Mouse (Mus musculus): ENCODE results near the gene Gnaz.

Gene Gnaz

DNA sequence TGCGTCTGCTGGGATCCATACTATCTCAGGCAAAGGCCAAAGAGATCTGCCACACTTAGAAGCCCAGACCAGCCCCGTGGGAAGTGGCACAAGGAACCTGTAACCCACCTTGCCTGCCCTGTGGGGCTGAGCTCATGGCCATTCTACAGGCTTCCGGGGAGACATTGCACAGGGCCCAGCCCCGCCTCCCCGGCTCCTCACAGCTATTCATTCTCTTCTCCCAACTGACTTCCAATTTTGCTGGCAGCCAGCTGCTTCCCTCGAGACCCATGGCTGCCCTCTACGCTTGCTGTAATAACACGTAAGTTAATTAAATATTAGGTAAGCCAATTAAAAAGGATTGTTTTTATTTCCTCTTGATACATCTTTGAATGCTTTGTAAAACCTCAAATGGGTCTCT is 59.5 kb downstream of the Gnaz start:
- in situ Hi-C loops (cut with MboI, MseI): no loop called here

DNA sequence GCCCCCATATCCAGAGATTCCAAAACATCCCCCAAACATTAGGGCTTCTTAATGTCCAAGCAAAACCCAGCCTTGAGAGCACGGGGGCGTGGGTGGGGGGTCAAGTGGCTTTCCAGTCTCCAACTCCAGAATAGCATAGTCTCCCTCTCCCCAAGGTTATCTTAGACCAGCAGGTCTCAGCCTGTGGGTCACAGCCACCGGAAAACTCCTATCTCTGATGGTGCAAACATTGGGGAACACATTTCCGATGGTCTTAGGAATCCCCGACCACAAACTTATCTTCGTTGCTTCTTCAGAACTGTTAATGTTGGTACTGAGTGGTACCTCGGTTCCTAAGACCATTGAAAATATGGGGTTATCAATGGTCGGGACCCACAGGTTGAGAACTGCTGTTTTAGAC is 61.8 kb downstream of the Gnaz start:
- in situ Hi-C loops (cut with MboI, MseI): no loop called here

DNA sequence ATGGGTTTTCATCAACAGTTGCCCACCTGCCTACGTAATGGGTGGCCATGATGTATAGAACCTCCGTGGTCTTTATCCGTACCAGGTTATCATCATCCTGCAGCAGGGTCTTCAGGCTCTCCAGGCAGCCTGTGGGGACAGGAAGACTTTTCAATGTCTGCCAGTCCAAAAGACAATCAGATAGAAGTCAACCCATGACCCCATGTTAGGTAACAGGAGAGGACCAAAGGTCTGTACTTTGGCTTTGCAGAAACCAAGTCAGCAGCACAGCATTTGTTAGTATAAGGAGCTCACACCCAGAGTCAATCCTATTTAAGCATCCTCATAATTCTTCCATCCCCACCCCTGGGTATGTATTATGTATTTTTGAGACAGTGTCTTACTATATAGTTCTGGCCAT is 62.7 kb downstream of the Gnaz start:
- in situ Hi-C loops (cut with MboI, MseI): no loop called here

DNA sequence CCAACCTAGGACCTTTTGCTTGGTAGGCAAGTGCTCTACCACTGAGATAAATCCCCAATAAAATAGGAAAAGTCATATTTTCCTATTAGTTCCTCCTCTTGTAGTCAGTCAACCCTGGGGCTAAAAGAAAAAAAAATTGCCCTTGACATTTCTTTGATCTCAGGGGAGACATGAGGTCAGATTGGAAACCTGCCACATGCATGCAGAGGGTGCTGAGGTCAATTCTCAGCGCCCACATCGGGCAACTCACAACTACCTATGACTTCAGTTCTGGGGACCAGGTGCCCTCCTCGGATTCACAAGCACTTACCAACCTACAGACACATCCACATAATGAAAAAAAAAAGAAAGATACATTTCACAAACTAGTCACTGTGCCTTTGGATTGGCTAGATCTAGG is 63.3 kb downstream of the Gnaz start:
- in situ Hi-C loops (cut with MboI, MseI): no loop called here

DNA sequence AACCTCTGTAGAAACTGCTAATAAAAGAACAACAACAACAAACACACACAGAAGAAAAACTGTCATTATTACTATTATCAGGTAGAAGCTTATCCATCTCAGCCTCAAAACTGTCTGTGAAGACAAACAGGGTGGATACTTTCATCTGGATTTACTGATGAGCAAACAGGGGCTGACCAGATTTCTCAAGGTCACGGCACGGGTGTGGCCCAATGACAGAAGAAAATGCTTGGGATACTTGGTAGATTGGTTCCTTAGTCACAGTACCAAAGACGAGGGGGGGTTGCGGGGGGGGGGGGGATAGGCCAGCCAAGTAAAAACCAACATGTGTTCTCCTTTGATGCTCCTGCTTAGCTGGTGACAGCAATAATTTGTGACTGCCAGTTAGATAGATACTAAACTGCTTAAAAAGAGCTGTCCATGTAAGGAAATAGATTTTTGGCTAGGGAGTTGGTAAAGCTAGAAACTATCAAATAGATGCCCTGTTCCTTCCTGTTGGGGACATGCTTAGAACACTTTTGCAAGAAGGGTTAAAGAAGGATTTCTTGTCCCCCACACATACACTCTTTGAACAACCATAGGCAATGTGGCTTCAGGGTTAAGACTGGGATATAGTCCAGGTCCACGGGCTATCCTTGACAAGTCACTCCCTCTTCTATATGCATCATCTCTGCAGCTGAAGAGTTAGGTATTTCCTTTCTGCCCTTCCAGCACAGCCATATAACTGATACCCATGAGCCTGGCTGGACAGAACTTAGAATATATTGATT is 64.6 kb downstream of the Gnaz start:
- in situ Hi-C loops (cut with MboI, MseI): no loop called here

DNA sequence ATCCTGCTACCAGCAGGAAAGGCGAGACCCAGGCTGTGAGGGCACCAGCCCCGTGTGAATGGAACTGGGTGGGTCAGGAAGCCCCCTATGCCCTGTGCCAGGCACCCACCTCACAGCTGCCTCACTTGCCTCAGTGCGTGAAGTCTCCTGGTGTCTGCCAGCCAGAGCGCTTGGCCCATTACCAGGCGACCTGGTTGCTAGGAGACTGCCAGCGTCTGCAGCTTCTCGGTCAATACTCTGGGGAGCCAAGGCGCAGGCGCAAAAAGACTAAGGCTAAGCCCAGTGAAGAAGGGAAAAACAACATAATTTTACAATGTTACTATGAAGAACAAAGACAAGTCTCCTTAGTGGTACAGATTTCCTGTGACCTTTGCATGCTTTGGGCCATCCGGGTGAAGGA is 65.4 kb downstream of the Gnaz start, which contains the start of gene Rsph14:
Rsph14 (minus strand) TSS at position 192 of the 400 bp plus-strand sequence.
- in situ Hi-C loops (cut with MboI, MseI): no loop called here

DNA sequence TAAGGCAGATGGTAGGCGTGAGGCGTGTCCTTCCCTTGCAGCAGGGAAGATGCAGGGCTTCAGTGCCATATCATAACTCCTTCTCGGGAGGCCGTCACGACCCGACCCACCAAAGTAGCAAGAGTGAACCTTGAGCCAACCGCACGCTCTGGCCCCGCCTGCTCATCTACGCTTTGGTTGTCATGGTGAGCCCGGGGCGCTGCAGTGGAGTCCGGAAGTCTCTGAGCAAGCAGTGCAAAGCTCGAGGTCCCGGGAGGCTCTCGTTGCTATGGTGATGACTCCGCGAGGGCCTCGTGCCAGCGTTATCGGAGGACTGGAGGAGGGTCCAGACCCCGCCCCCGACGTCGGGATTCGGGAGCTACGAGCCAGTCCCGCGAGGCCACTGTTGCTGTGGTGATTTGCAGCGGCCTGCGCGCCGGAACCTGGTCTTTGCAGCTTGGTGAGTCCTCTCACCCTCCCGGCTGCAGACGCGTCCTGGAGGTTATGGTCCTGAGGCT is 70.0 kb downstream of the Gnaz start, which contains the start of gene Rab36:
Rab36 (plus strand) TSS at position 176 of the 497 bp plus-strand sequence.
- in situ Hi-C loops (cut with MboI, MseI): no loop called here

DNA sequence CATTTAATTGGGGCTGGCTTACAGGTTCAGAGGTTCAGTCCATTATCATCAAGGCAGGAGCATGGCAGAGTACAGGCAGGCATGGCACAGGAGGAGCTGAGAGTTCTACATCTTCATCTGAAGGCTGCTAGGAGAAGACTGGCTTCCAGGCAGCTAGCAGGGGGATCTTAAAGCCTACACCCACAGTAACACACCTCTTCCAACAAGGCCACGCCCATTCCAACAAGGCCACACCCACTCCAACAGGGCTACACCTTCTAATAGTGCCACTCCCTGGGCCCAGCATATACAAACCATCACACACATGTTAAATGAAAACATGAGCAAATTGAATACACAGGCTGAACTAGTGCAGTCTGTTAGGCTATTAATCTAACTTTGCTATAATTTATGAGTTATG is 75.1 kb downstream of the Gnaz start:
- in situ Hi-C loops (cut with MboI, MseI): loop anchor here in 1 of 2 experiments (10.0 kb wide), 1 partner anchor 1333 kb away; no protein-coding TSS in a partner anchor

DNA sequence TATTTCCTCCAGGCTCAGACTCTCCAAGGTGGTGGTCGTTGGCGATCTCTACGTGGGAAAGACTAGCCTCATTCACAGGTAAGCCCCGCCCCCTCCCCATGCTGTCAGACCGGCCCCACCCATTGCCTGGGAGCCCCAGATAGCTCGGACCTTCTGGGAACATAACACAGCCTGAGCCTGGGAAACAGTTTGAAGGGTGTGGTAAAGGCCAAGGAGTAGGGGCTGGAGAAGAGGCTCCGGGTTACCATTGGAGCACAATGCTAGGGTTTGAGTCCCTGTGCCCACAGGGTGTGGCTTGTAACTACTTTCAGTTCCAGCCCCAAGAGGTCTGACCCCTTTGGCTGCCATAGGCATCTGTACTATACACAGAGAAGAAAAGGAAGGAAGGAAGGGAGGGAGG is 77.5 kb downstream of the Gnaz start:
- in situ Hi-C loops (cut with MboI, MseI): loop anchor here in 1 of 2 experiments (10.0 kb wide), 1 partner anchor 1330 kb away; no protein-coding TSS in a partner anchor

DNA sequence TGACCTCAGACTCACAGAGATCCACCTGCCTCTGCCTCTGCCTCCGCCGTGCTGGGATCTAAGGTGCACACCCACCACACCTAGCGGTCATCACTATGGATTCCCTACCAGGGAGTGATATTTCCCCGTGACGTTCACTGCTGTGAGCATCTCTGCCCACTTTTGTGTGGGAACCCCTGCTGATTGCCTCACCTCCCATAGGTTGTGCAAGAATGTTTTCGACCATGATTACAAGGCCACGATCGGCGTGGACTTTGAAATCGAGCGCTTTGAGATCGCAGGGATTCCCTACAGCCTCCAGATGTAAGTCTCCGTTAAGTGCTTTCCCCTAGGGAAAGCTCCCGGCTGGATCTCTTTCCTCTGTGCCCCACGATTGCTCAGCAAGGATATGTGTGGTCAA is 78.9 kb downstream of the Gnaz start:
- in situ Hi-C loops (cut with MboI, MseI): loop anchor here in 1 of 2 experiments (10.0 kb wide), 1 partner anchor 1329 kb away; no protein-coding TSS in a partner anchor

DNA sequence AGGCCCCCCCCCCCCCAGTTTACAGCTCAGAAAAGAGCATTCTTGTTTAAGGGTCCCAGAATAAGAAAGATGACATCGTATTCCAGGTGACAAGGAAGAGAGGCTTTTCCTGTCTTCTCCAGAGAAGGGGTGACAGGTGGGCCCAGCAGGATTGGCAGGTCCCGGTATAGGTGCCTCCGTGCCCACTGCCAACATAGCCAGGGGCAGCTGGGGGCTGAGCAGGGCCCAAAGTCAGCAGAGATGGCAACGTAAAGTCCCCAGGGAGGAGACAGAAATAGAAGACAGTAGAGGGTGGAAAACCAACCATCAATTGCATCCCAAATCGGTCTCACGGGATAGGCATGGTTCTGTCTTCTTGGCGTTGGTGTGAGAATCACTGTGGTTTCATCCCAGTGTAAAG is 81.7 kb downstream of the Gnaz start:
- in situ Hi-C loops (cut with MboI, MseI): loop anchor here in 1 of 2 experiments (10.0 kb wide), 1 partner anchor 1326 kb away; no protein-coding TSS in a partner anchor

DNA sequence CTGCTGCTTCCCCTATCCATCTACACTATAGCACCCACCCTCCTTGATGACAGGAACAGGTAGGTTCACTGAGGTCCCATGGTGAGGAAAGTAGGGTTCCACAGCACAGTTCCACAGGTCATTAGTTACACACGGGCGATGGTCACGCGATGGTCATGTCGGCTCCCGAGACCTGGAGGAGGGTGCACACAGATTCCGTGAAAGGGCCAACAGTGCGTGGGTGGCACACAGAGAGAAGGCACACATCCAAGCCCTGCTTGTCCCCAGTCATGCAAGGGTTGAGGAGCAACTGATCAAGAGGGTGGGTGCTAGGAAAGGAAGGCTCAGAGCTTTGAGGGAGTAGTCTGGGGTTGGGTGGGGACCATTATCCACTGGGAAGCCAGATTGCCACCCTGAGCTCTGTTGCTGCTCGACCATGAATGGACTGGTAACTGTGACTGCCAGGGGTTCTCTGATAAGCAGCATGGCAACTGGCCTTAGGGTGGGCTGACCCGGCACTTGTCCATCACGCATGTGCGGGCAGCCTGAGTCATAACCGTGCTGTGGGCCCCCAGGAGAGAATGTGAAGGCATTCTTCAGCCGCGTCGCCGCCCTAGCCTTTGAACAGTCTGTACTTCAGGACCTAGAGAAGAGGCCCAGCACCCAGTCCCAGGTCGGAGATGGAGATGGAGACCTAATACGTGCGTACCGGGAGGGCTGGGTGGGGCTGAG is 84.5 kb downstream of the Gnaz start:
- in situ Hi-C loops (cut with MboI, MseI): loop anchor here in 1 of 2 experiments (10.0 kb wide), 1 partner anchor 773 kb away; the partner anchor contains the start of gene Gstt4

DNA sequence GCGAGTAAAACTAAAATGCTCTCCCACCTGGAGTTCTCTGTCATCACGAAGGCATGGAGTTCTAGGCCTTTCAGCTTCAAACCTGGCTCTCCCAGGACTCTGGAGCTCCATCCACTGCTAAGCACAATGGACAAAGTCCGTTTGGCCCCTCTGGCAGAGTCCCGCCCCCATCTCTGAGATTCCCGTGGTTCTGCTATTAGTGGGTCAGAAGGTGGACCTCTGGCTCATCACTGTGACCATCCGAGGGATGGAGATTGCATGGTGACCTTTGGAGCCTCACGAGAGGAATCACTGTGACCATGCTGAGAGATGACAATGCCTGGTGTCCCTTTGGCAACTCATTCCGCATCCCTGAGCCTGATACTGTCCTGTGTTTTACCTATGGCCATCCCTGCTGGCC is 85.9 kb downstream of the Gnaz start:
- in situ Hi-C loops (cut with MboI, MseI): loop anchor here in 1 of 2 experiments (10.0 kb wide), 1 partner anchor 772 kb away; the partner anchor contains the start of gene Gstt4

DNA sequence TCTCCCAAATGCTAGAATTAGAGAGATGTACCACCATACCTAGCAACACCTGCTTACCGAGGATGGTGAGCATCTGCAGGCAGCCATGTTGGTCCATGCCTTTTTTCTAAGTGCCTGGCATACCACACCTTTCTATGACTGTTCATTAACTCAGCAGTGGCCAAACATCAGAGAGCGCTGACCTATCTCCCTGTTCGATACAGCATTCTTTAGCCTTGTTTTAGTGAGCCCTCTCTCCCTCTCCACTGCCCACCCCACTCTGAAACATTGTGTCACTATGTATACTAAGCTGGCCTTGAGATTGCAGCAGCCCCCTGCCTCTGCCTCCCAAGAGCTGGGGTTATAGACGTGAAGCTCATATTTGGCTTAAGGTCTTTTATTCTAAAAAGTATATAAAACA is 86.7 kb downstream of the Gnaz start:
- in situ Hi-C loops (cut with MboI, MseI): loop anchor here in 1 of 2 experiments (10.0 kb wide), 1 partner anchor 771 kb away; the partner anchor contains the start of gene Gstt4

DNA sequence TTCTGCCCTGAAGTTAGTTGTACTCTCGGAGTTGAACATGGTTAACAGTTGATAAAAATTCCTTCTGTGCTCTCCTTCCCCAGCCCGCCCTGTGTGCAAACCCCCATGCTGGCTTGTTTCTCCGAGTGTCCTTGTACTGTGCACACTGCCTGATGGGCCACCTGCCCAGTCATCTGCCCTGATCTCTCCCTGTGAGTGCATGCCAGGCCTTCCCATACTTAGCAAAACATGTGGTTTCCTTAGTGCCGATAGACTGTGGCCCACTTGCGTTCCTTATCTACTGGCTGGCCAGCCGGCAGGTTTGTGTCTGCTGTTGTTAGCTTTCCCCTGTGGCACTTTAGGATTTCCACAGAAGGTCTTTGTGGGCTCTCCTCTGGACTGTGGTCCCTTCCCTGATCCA is 87.1 kb downstream of the Gnaz start:
- in situ Hi-C loops (cut with MboI, MseI): loop anchor here in 1 of 2 experiments (10.0 kb wide), 1 partner anchor 771 kb away; the partner anchor contains the start of gene Gstt4

DNA sequence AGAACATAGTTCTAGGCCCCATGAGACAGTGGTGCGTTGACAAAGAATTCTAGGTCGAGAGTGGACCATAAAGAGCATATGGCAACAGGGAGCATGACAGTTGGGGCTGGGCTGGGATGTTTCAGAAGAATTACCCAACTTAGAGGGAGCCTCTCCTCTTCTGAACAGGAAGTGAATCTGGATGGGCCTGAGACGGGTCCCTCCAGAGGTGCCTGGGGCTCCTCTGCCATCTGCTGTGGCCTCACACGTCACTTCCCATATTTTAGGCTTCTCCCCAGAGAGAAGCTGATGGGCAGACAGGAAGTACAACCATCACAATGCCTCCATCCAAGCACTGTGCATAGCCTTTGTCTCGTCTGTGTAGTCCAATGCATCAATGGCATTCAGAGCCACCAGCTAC is 88.7 kb downstream of the Gnaz start:
- in situ Hi-C loops (cut with MboI, MseI): loop anchor here (5.0 to 10.0 kb wide), 2 partner anchors 97 to 769 kb away; partner anchors contain the start of gene Gstt4 (in 1 of the 2)

DNA sequence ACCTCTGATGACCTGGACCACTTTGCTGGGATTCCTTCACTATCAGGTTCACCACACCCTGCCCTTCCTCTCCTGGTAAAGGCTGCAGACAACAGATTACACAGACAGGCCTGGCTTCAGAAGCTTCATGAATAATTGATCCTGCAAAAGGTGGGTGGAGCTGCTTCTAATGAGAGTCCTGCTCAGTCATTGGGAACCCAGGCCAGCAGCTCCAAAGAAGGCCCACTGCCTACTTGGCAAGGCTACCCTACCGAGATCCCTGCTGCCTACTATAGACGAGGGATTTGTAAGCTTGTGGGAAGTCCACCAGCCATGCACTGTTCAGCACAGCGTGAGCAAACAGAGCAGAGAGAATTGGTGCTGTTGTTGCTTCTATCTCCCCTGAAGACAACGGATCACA is 89.3 kb downstream of the Gnaz start:
- in situ Hi-C loops (cut with MboI, MseI): loop anchor here (5.0 to 10.0 kb wide), 2 partner anchors 96 to 769 kb away; partner anchors contain the start of gene Gstt4 (in 1 of the 2)

DNA sequence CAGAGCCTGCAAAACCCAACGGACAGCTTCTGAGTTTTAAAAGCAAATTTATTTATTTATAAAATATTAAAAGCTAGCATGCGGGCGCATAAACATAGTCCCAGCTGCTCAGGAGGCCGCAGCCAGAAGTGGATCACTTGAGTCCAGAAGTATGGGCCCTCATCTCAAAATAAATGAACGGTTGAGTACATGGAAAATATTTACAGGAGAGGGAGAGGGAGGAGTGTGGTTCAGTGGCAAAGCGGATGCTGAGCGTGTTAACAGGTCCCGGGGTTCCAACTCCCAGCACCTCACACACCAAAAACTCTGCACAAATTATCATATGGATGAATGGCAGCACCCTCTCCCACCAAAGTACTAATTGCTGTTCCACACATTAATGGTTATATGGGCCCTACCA is 91.4 kb downstream of the Gnaz start:
- in situ Hi-C loops (cut with MboI, MseI): loop anchor here (5.0 to 10.0 kb wide), 2 partner anchors 94 to 766 kb away; partner anchors contain the start of gene Gstt4 (in 1 of the 2)

DNA sequence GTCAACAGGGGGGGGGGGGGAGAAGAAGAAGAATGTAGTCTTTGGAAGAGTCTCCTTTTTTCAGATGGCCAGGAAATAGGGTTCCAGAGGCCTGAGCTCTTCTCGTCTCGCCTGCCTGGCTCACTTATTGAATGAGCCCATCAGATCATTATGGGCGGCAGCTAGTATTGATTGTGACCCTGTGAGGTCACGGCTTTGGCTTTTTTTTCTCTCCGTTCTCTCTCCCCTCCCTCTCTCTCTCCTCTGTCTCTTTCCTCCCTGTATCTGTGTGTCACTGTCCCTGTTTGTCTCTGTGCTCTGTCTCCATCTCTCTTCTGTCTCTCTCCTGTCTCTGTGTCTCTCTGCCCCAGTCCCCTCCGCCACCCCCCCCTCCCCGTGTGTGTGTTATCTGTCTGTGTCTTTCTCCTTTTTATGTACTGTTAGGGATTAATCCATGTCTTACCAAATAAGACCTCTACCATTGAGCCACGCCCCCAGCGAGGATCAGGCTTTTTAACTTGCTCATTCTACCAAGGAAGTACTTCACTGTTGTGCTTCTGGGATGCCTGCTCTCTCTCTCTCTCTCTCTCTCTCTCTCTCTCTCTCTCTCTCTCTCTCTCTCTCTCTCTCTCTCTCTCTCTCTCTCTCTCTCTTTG is 91.9 kb downstream of the Gnaz start:
- in situ Hi-C loops (cut with MboI, MseI): loop anchor here (5.0 to 10.0 kb wide), 2 partner anchors 93 to 766 kb away; partner anchors contain the start of gene Gstt4 (in 1 of the 2)

DNA sequence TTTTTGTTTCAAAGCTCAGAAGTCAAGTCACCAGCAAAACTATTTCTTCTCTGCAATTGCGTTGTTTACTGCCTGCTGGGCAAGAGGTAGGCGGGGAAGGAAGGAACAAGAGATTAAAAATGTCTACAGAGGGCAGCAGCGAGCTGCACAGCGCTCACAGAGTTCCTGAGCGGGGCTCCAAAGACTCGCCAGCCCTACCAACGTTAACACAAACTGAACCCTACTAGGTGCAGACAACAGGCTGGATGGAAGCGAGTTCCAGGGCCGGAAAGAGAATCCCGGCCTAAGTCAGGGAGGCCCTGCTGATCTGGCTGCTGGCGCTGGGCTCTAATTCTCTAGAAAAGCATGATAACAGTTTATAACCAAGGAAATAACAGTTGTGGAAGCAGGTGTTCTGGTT is 92.4 kb downstream of the Gnaz start:
- in situ Hi-C loops (cut with MboI, MseI): loop anchor here (5.0 to 10.0 kb wide), 2 partner anchors 93 to 765 kb away; partner anchors contain the start of gene Gstt4 (in 1 of the 2)
